Mouse (Mus musculus) neural tube, embryonic 11.5 days (tissue): Measurements from ENCODE around the gene Clec14a. TPM values are rescaled to one million over a fixed set of nuclear protein-coding genes. Genes with fewer than 3 reads are reported as not detected.

Experiments
- ATAC-seq: fragments of 200-750 bp; cut with Nextera tagmentation; 2 replicates; pipeline ENCODE4 v1.8.0; 2017; ENCODE audit warnings: moderate number of reproducible peaks, mild to moderate bottlenecking, moderate TSS enrichment, moderate library complexity; ENCODE audit not compliant: insufficient read depth, low FRiP score, low TSS enrichment
- DNase-seq: peaks from one replicate; pipeline ENCODE4 v3.0.0-alpha.2; 2015; ENCODE audit warnings: low spot score
- H3K27ac ChIP-seq: fragments of 300-500 bp; sonication (generic); 2 replicates; pipeline ENCODE4 v1.5.1; 2014; ENCODE audit warnings: low read depth, mild to moderate bottlenecking, low read length
- H3K27me3 ChIP-seq: fragments of 300-500 bp; sonication (generic); 2 replicates; pipeline ENCODE4 v1.6.1; 2014; ENCODE audit warnings: mild to moderate bottlenecking, low read length, mixed read lengths; ENCODE audit not compliant: control insufficient read depth, insufficient read depth
- H3K36me3 ChIP-seq: fragments of 300-500 bp; sonication (generic); 2 replicates; pipeline ENCODE4 v1.6.1; 2014; ENCODE audit warnings: mild to moderate bottlenecking, low read length, moderate library complexity, mixed read lengths; ENCODE audit not compliant: control insufficient read depth, insufficient read depth
- H3K4me1 ChIP-seq: fragments of 300-500 bp; sonication (generic); 2 replicates; pipeline ENCODE4 v1.6.1; 2014; ENCODE audit warnings: low read length, mixed read lengths; ENCODE audit not compliant: control insufficient read depth, insufficient read depth
- H3K4me2 ChIP-seq: fragments of 300-500 bp; sonication (generic); 2 replicates; pipeline ENCODE4 v1.6.1; 2014; ENCODE audit warnings: low read depth, mild to moderate bottlenecking, moderate library complexity
- H3K4me3 ChIP-seq: fragments of 300-500 bp; sonication (generic); 2 replicates; pipeline ENCODE4 v1.5.1; 2014; ENCODE audit warnings: low read depth, low read length
- H3K9ac ChIP-seq: fragments of 300-500 bp; sonication (generic); 2 replicates; pipeline ENCODE4 v1.6.1; 2014; ENCODE audit warnings: mild to moderate bottlenecking, low read length
- H3K9me3 ChIP-seq: fragments of 300-500 bp; sonication (generic); 2 replicates; pipeline ENCODE4 v1.6.1; 2016; ENCODE audit warnings: low read length; ENCODE audit not compliant: control insufficient read depth
- WGBS: fragments of 180-500 bp; shearing (Covaris S2); extraction: QIAGEN DNeasy Blood & Tissue Kit; methylation state at CpG from one replicate; pipeline ENCODE4 v1.1.7; 2014; 5-methylcytosine and 5-hydroxymethylcytosine counted together
- polyA plus RNA-seq: library from polyadenylated mRNA; unstranded; fragments of >200 nt; fragmentation: Nextera tagmentation; extraction: Ambion mirVana; gene quantifications from 2 replicates; pipeline ENCODE4 v1.2.1, GENCODE M21; 2014

Clec14a gene
- polyA plus RNA-seq, 1 experiment from 2014 or later = 5.1 TPM

DNA sequence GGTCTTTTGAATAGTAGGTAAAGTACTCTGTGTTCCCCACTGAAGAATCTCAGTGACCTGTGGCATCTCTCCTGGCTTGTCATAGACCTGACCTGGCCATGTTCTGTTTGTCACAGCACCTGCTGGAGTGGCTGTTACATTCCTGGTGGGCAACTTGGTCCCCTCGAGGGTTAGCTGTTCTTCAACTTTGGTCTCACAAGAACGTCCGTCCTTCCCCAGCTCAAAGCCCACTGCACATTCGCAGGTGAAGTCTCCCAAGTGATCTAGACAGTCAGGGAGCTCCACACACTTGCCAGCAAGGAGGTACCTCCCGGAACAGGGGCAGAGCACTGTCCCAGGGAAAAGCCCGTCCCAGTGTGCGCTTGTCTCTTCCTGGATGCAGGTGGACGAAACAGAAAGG, 1.3 kb downstream of the Clec14a start:
- Histone ChIP-seq H3K27ac (no peak overlapping the region), H3K27me3 (no peaks in the 10 kb centered on the region), H3K4me3 (peak overlapping the region; percentile 40), H3K4me1 (peaks cover 4% of the 10 kb centered on the region; the same call in 1 of the 2 replicates), H3K9ac (peak overlapping the region; percentile 18; the same call in 1 of the 2 replicates), H3K4me2 (peak overlapping the region; percentile 62), H3K36me3 (no peaks in the 10 kb centered on the region), H3K9me3 (no peaks in the 10 kb centered on the region)
- no peak for DNase-seq
- no peak for ATAC-seq
- 44% methylated on average over 8 of the region's 8 CpGs for WGBS

DNA sequence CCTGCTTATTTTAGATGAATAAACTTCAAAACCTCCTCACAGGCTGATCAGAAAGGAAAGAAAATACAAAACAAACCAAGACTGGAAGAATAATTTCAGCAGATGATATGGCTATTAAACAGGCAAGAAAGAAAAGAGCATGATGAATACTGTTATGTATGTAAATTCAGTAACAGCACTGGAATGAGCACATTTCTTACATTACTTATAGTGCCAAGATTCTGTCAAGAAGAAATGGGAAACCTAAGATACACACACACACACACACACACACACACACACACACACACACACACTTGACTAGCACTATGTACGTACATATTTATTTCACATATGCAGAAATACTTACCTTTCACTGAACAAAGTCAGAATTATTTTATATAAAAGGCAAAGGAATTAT, 17.2 kb downstream of the Clec14a start:
- Histone ChIP-seq H3K4me3 (no peak overlapping the region), H3K27me3 (no peaks in the 10 kb centered on the region), H3K4me1 (no peaks in the 10 kb centered on the region), H3K36me3 (no peaks in the 10 kb centered on the region), H3K27ac (no peak overlapping the region), H3K9me3 (no peaks in the 10 kb centered on the region), H3K4me2 (no peak overlapping the region), H3K9ac (no peak overlapping the region)
- no peak for DNase-seq
- no peak for ATAC-seq
- 86% methylated on average over 1 of the region's 1 CpGs for WGBS

DNA sequence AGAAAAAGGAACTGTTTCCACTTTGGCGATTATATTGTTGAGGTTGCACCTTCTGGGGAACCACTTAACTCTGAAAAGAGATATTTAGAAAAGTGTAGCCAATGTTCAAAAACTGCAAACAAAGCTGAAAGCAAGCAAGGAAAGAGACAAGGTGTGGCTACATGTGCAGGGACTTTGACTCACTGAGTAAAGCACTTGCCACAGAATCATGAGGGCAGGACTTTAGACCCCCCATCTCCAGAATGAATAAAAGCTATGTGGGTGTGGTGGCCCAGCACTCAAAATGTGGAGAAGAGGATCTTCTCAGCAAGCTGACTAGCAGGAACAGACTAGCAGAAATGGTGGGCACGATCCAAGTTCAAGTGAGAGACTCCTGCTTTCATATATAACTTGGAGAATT, 36.6 kb downstream of the Clec14a start:
- no peaks in the 10 kb centered on the region for H3K4me1 ChIP-seq
- H3K9ac ChIP-seq = no peak overlapping the region
- WGBS = 82% methylated on average over 2 of the region's 2 CpGs
- H3K27ac ChIP-seq = no peak overlapping the region
- no peak overlapping the region for H3K4me2 ChIP-seq
- H3K4me3 ChIP-seq = no peak overlapping the region
- ATAC-seq = no peak
- H3K36me3 ChIP-seq = no peaks in the 10 kb centered on the region
- H3K9me3 ChIP-seq = no peaks in the 10 kb centered on the region
- DNase-seq = no peak
- no peaks in the 10 kb centered on the region for H3K27me3 ChIP-seq

DNA sequence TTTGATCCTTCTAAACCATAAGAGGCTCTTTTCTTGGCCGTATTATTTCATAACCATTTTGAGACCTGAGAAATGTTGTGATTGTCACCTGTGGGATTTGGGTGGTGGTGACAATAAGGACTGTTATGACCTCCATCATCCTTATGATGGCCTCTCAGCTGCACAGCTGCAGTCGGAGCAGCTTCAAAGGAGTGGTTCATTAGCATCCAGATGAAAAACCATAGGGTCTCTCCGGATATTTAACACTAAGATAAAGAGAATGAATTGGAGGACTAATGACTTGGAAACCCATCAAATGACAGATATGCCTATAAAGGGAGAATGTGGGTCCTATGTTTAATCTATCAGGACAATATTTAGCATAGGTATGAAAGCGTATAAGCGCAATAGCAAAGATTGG, 43.4 kb downstream of the Clec14a start:
- 70% methylated on average over 5 of the region's 5 CpGs for WGBS
- no peaks in the 10 kb centered on the region for H3K9me3 ChIP-seq
- no peak for DNase-seq

DNA sequence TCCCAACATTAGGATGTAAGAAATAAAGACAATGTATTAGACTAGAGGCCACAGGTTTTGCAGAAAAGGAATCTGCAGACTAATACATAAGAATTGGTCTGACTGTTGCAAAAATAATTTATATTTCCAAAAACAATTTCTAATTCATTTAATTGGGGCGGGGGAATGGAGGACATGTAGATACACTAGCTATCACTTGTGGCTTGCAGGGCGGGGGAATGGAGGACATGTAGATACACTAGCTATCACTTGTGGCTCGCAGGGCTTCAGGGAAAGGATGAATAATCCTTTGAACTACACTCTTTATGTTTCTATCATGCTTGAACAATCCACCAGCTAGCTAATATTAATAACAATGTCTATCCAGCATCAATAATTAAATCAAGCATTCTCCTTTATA, 50.0 kb downstream of the Clec14a start:
- no peak overlapping the region for H3K4me3 ChIP-seq
- no peak overlapping the region for H3K9ac ChIP-seq
- no peaks in the 10 kb centered on the region for H3K36me3 ChIP-seq
- DNase-seq = no peak
- ATAC-seq = no peak
- no peaks in the 10 kb centered on the region for H3K9me3 ChIP-seq
- no peaks in the 10 kb centered on the region for H3K27me3 ChIP-seq
- H3K4me1 ChIP-seq = 0 out of 2 replicates have a peak, but pooled peaks cover 3% of the 10 kb centered on the region
- 94% methylated on average over 3 of the region's 3 CpGs for WGBS
- no peak overlapping the region for H3K27ac ChIP-seq
- no peak overlapping the region for H3K4me2 ChIP-seq

More for the DNA sequence above, 43.4 kb downstream of the Clec14a start:
- Histone ChIP-seq H3K4me2 (no peak overlapping the region), H3K9ac (no peak overlapping the region), H3K27me3 (no peaks in the 10 kb centered on the region), H3K36me3 (no peaks in the 10 kb centered on the region), H3K4me3 (no peak overlapping the region), H3K27ac (no peak overlapping the region), H3K4me1 (no peaks in the 10 kb centered on the region)
- ATAC-seq = no peak

DNA sequence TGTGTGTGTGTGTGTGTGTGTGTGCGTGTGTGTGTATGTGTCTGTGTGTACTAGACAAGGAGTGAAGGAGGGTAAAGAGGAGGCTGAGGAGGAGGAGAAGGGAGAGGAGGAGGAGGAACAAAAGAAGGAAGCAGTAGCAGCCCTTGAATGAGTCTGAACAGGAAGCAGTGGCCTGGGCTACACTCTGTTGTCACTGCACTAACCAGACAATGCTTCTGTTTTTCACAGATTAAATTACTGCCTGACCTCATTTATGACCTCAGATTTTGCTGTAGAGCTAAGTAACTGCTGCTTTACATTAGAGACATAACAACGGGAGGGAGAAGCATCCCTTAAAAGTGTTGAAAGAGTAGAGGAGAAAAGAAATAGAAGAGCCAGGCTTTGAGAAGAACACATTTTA, 52.9 kb downstream of the Clec14a start:
- Histone ChIP-seq H3K4me2 (no peak overlapping the region), H3K4me1 (peaks cover 12% of the 10 kb centered on the region; the same call in 1 of the 2 replicates), H3K27ac (no peak overlapping the region), H3K27me3 (peaks cover 23% of the 10 kb centered on the region), H3K9me3 (no peaks in the 10 kb centered on the region), H3K4me3 (no peak overlapping the region), H3K9ac (no peak overlapping the region), H3K36me3 (no peaks in the 10 kb centered on the region)
- DNase-seq = no peak
- 36% methylated on average over 2 of the region's 2 CpGs for WGBS
- ATAC-seq = no peak

Other genes with a start within 250 kb of the Clec14a start
- gene Sstr1, start 57.5 kb downstream of the Clec14a start, polyA plus RNA-seq = 0.25 and 0.58 TPM in 2 replicates